Mouse (Mus musculus) hindbrain, embryonic 14.5 days (tissue): ENCODE results near the gene Sac3d1. TPM values are rescaled to one million over a fixed set of nuclear protein-coding genes. Genes with fewer than 3 reads are reported as not detected.
A peak's percentile ranks its signal among the peaks of the same experiment; 100 is the strongest.

ENCODE experiments used
- ATAC-seq: fragments of 200-750 bp; cut with Nextera tagmentation; 2 replicates; pipeline ENCODE4 v1.8.0; 2017; ENCODE audit warnings: moderate number of reproducible peaks, mild to moderate bottlenecking, moderate TSS enrichment, moderate library complexity; ENCODE audit not compliant: low FRiP score
- DNase-seq: peaks from one replicate; pipeline ENCODE4 v3.0.0-alpha.2; 2015; ENCODE audit warnings: low spot score
- H3K27ac ChIP-seq: fragments of 300-500 bp; sonication (generic); 2 replicates; pipeline ENCODE4 v1.5.1; 2014; ENCODE audit warnings: mild to moderate bottlenecking, moderate library complexity
- H3K27me3 ChIP-seq: fragments of 300-500 bp; sonication (generic); 2 replicates; pipeline ENCODE4 v1.6.1; 2014; ENCODE audit warnings: mild to moderate bottlenecking, low read length, mixed read lengths; ENCODE audit not compliant: control insufficient read depth, insufficient read depth
- H3K36me3 ChIP-seq: fragments of 300-500 bp; sonication (generic); replicated peaks from 2 replicates; pipeline ENCODE4 v1.6.1; 2014; ENCODE audit not compliant: control insufficient read depth, insufficient read depth
- H3K4me1 ChIP-seq: fragments of 300-500 bp; sonication (generic); replicated peaks from 2 replicates; pipeline ENCODE4 v1.6.1; 2014; ENCODE audit warnings: antibody characterized with exemption, low read length, mixed read lengths; ENCODE audit not compliant: control insufficient read depth, insufficient read depth
- H3K4me2 ChIP-seq: fragments of 300-500 bp; sonication (generic); replicated peaks from 2 replicates; pipeline ENCODE4 v1.6.1; 2014; ENCODE audit warnings: mild to moderate bottlenecking, moderate library complexity
- H3K4me3 ChIP-seq: fragments of 300-500 bp; sonication (generic); replicated peaks from 2 replicates; pipeline ENCODE4 v1.5.1; 2014; ENCODE audit warnings: mild to moderate bottlenecking, low read length
- H3K9ac ChIP-seq: fragments of 300-500 bp; sonication (generic); 2 replicates; pipeline ENCODE4 v1.6.1; 2014
- H3K9me3 ChIP-seq: fragments of 300-500 bp; sonication (generic); 2 replicates; pipeline ENCODE4 v1.6.1; 2016; ENCODE audit warnings: low read length; ENCODE audit not compliant: control insufficient read depth
- WGBS: fragments of 180-500 bp; shearing (Covaris S2); extraction: QIAGEN DNeasy Blood & Tissue Kit; methylation state at CpG from one replicate; pipeline ENCODE4 v1.1.7; 2014; 5-methylcytosine and 5-hydroxymethylcytosine counted together
- polyA plus RNA-seq: library from polyadenylated mRNA; unstranded; fragments of >200 nt; fragmentation: Nextera tagmentation; extraction: Ambion mirVana; gene quantifications from 2 replicates; pipeline ENCODE4 v1.2.1, GENCODE M21; 2014

Sac3d1 gene
- polyA plus RNA-seq, result 51.3 and 54.5 TPM in 2 replicates

DNA sequence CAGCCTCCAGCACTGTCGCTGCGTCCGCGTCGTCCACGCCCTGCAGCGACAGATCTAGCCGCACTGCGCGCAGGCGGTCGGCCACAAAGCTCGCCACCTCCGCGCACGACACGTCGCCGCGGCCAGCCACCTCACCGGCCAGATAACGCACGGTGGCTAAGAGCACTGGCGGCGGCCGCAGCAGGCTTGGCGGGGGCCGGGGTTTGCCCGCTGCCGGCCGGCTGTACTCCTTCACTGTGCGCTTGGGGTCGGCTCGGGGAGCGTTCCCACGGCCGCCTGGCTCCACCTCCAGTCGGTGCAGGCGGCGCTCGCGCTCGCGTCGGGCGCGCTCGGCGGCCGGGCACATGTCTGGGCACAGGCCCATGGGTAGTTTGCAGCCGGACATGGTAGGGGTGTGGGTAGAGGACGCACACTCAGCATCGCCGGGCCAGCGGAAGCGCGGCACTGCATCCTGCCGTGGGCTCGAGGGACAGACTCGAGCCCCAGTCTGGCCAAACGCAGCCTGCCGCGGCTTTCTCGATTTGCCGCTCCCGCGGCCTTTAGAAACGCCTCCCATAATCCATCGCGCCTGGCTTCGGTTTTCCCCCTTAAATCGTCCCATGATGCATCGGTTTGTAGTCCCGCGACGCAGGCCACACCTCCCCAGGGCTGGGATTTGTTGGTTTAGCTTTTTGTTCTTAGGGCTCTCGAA lies at the start of gene Sac3d1:
TSS of gene Sac3d1 (minus strand) at position 665 of the 691 bp plus-strand sequence.
- peak within 1 kb of the TSS; percentile 92 for H3K27ac ChIP-seq
- peaks cover 48% of the 10 kb centered on the region for H3K36me3 ChIP-seq
- H3K27me3 ChIP-seq, result no peaks in the 10 kb centered on the region
- H3K4me2 ChIP-seq, result peak within 1 kb of the TSS; percentile 94
- H3K9ac ChIP-seq, result peak within 1 kb of the TSS; percentile 87
- DNase-seq (peak; percentile 96), ATAC-seq (peak; percentile 82)
- no peaks in the 10 kb centered on the region for H3K9me3 ChIP-seq
- WGBS, result under 1% methylated on average over 73 of the region's 77 CpGs
- H3K4me3 ChIP-seq, result peak within 1 kb of the TSS; percentile 90
- H3K4me1 ChIP-seq, result peaks cover 23% of the 10 kb centered on the region; the same call in 1 of the 2 replicates

- H3K27ac ChIP-seq, result no peak overlapping the region
- no peak overlapping the region for H3K4me3 ChIP-seq
- WGBS, result 75% methylated on average over 4 of the region's 4 CpGs
- no peaks in the 10 kb centered on the region for H3K36me3 ChIP-seq
- no peak overlapping the region for H3K4me2 ChIP-seq
- no peak overlapping the region for H3K9ac ChIP-seq
- H3K27me3 ChIP-seq, result no peaks in the 10 kb centered on the region
- H3K9me3 ChIP-seq, result no peaks in the 10 kb centered on the region
- DNase-seq (no peak), ATAC-seq (no peak)
- H3K4me1 ChIP-seq, result no peaks in the 10 kb centered on the region
Observed at GRCm38 (mm10) chr19:6166750-6167149, 48.3 kb upstream of the Sac3d1 start.

- H3K4me1 ChIP-seq, result no peaks in the 10 kb centered on the region
- no peaks in the 10 kb centered on the region for H3K9me3 ChIP-seq
- H3K4me2 ChIP-seq, result no peak overlapping the region
- H3K4me3 ChIP-seq, result no peak overlapping the region
- H3K9ac ChIP-seq, result no peak overlapping the region
- DNase-seq (no peak), ATAC-seq (no peak)
- H3K27ac ChIP-seq, result no peak overlapping the region
- H3K36me3 ChIP-seq, result no peaks in the 10 kb centered on the region
- H3K27me3 ChIP-seq, result no peaks in the 10 kb centered on the region
- 72% methylated on average over 10 of the region's 10 CpGs for WGBS
Observed at GRCm38 (mm10) chr19:6163872-6164547, 45.6 kb upstream of the Sac3d1 start.

DNA sequence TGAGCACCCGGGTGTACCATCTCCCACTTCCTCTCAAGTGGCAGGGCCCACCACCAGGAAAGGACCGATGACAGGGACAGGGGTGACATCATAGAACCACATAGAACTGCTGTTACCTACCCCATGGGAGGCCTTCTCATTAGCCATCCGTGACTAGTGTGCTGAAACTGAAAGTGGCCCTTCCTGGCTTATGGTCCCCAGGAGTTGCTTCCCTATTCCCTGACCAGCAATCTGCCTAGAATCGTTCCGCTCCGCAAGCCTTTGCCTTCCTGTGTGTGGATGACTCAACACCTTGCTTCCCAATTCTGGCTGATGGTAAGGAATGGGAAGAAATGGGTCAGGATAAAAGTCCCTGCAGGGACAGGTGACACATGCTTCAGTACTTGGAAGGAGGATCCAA lies 38.8 kb upstream of the Sac3d1 start:
- Histone ChIP-seq H3K27ac (no peak overlapping the region), H3K4me1 (no peaks in the 10 kb centered on the region), H3K4me3 (no peak overlapping the region), H3K9ac (no peak overlapping the region), H3K27me3 (no peaks in the 10 kb centered on the region), H3K36me3 (no peaks in the 10 kb centered on the region), H3K4me2 (no peak overlapping the region), H3K9me3 (no peaks in the 10 kb centered on the region)
- WGBS, result 80% methylated on average over 6 of the region's 6 CpGs
- ATAC-seq (no peak), DNase-seq (no peak)

DNA sequence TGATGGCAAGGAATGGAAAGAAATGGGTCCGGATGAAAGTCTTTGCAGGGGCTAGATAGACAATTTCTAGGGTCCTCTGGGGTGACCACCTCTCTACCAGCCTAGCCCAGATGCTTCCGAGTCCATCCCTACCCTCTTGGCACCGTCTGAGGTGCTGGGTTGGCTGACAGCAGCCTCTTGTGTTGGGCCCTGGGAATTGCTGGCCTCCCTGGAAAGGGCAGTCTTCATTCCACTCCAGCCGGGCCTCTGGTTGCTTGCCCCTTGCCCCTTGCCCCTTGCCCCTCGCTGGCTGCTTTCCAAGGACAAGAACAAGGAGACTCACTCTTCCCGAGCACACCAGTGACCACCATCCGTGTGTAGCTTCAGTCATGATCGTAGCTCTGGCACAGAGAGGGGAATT lies 37.9 kb upstream of the Sac3d1 start:
- WGBS, result 69% methylated on average over 8 of the region's 8 CpGs
- Histone ChIP-seq H3K9me3 (no peaks in the 10 kb centered on the region), H3K36me3 (no peaks in the 10 kb centered on the region), H3K27me3 (no peaks in the 10 kb centered on the region), H3K9ac (no peak overlapping the region), H3K4me2 (no peak overlapping the region), H3K4me3 (no peak overlapping the region), H3K27ac (no peak overlapping the region), H3K4me1 (no peaks in the 10 kb centered on the region)
- ATAC-seq (no peak), DNase-seq (no peak)

GRCm38 (mm10) chr19:6155174-6155573 lies 36.7 kb upstream of the Sac3d1 start:
- Histone ChIP-seq H3K36me3 (no peaks in the 10 kb centered on the region), H3K4me1 (no peaks in the 10 kb centered on the region), H3K27ac (no peak overlapping the region), H3K27me3 (no peaks in the 10 kb centered on the region), H3K9me3 (no peaks in the 10 kb centered on the region), H3K4me2 (no peak overlapping the region), H3K9ac (no peak overlapping the region), H3K4me3 (no peak overlapping the region)
- no peak for DNase-seq
- 86% methylated on average over 9 of the region's 9 CpGs for WGBS
- no peak for ATAC-seq

GRCm38 (mm10) chr19:6144842-6145241 lies 26.4 kb upstream of the Sac3d1 start:
- Histone ChIP-seq H3K4me1 (peaks cover 5% of the 10 kb centered on the region), H3K36me3 (no peaks in the 10 kb centered on the region), H3K27me3 (no peaks in the 10 kb centered on the region), H3K27ac (no peak overlapping the region), H3K4me3 (no peak overlapping the region), H3K9me3 (no peaks in the 10 kb centered on the region), H3K9ac (no peak overlapping the region), H3K4me2 (no peak overlapping the region)
- ATAC-seq, result no peak
- 82% methylated on average over 5 of the region's 5 CpGs for WGBS
- no peak for DNase-seq

GRCm38 (mm10) chr19:6141394-6141749 lies 22.9 kb upstream of the Sac3d1 start, which contains the start of gene Arl2:
Arl2 (minus strand) TSS chr19:6141548.
- no peaks in the 10 kb centered on the region for H3K9me3 ChIP-seq
- H3K9ac ChIP-seq, result peak within 1 kb of the TSS; percentile 73
- ATAC-seq (peak; percentile 76), DNase-seq (peak; percentile 90)
- under 1% methylated on average over 15 of the region's 15 CpGs for WGBS
- peaks cover 13% of the 10 kb centered on the region; the same call in 1 of the 2 replicates for H3K36me3 ChIP-seq
- H3K4me1 ChIP-seq, result peaks cover 10% of the 10 kb centered on the region
- peak within 1 kb of the TSS; percentile 96 for H3K27ac ChIP-seq
- H3K4me3 ChIP-seq, result peak within 1 kb of the TSS; percentile 46
- H3K27me3 ChIP-seq, result no peaks in the 10 kb centered on the region
- peak within 1 kb of the TSS; percentile 76 for H3K4me2 ChIP-seq

GRCm38 (mm10) chr19:6140678-6141393 lies 22.4 kb upstream of the Sac3d1 start, which contains the start of gene Batf2:
Batf2 (plus strand) TSS chr19:6140983.
- Histone ChIP-seq H3K4me3 (peak within 1 kb of the TSS; percentile 46), H3K27ac (peak within 1 kb of the TSS; percentile 96), H3K36me3 (peaks cover 18% of the 10 kb centered on the region; the same call in 1 of the 2 replicates), H3K4me2 (peak within 1 kb of the TSS; percentile 76), H3K27me3 (no peaks in the 10 kb centered on the region), H3K9ac (peak within 1 kb of the TSS; percentile 73), H3K9me3 (no peaks in the 10 kb centered on the region), H3K4me1 (peaks cover 10% of the 10 kb centered on the region)
- ATAC-seq (peak; percentile 94), DNase-seq (peak; percentile 93)
- WGBS, result under 1% methylated on average over 68 of the region's 68 CpGs
